Mouse (Mus musculus): ENCODE measurements around the gene Sipa1l2.

- TF ChIP-seq CTCF (conservative IDR thresholded peaks at IDR 0.05; ENCODE audit: insufficient read depth, insufficient read length, low read depth, low read length) (no peak), POLR2A (IDR thresholded peaks at IDR 0.05; ENCODE audit: low read depth, low read length) (no peak)
Measured at GRCm38 (mm10) chr8:125580426-125580825, 10.8 kb upstream of the Sipa1l2 start.
